Mouse (Mus musculus): ENCODE measurements around the gene Aldh18a1.

GRCm38 (mm10) chr19:40509274-40509673 lies 79.0 kb downstream of the Aldh18a1 start:
- TF ChIP-seq CTCF (IDR thresholded peaks at IDR 0.05; ENCODE audit: insufficient read depth, low read depth, low read length) = no peak
- TF ChIP-seq POLR2A (IDR thresholded peaks at IDR 0.05; ENCODE audit: insufficient read depth, low read depth, low read length) = no peak
